Mouse (Mus musculus) G1E (cell line): ENCODE measurements around the gene Cavin2. TPM values are rescaled to one million over a fixed set of nuclear protein-coding genes. Genes with fewer than 3 reads are reported as not detected.

ENCODE experiments used
- ATAC-seq: 2 replicates; pipeline ENCODE4 v1.8.0; 2016; ENCODE audit warnings: mild to moderate bottlenecking; ENCODE audit not compliant: insufficient number of reproducible peaks, poor library complexity, low FRiP score, severe bottlenecking; ENCODE audit errors: extremely low read depth
- DNase-seq: peaks from one replicate; pipeline ENCODE4 v3.0.0; 2012; ENCODE audit warnings: low spot score
- H3K27me3 ChIP-seq: 2 replicates; pipeline ENCODE4 v1.6.1; 2012; ENCODE audit warnings: mild to moderate bottlenecking, low read length, inconsistent platforms; ENCODE audit not compliant: insufficient read depth
- H3K36me3 ChIP-seq: replicated peaks from 2 replicates; pipeline ENCODE3; 2012; ENCODE audit warnings: mild to moderate bottlenecking, inconsistent platforms
- H3K4me1 ChIP-seq: 2 replicates; pipeline ENCODE4 v1.6.1; 2012; ENCODE audit warnings: low read depth, low read length, inconsistent platforms, mixed read lengths; ENCODE audit not compliant: insufficient read depth
- H3K4me3 ChIP-seq: 2 replicates; pipeline ENCODE4 v1.5.1; 2012; ENCODE audit warnings: low read depth, mild to moderate bottlenecking, inconsistent platforms, low read length, moderate library complexity, mixed read lengths
- H3K9me3 ChIP-seq: replicated peaks from 2 replicates; pipeline ENCODE4 v1.6.1; 2012; ENCODE audit warnings: inconsistent platforms
- CTCF ChIP-seq: IDR thresholded peaks from 2 replicates; pipeline ENCODE4 v1.5.1; 2012; ENCODE audit warnings: low read depth, low read length, inconsistent platforms, mixed read lengths
- GATA1 ChIP-seq: IDR thresholded peaks from 2 replicates; pipeline ENCODE4 v1.6.1; 2012; ENCODE audit warnings: borderline replicate concordance, low read length, inconsistent platforms, mixed read lengths
- GATA2 ChIP-seq: IDR thresholded peaks from 2 replicates; pipeline ENCODE4 v1.6.1; 2012; ENCODE audit warnings: low read depth, low read length, inconsistent platforms, borderline replicate concordance
- POLR2AphosphoS5 ChIP-seq: IDR thresholded peaks from 2 replicates; pipeline ENCODE4 v1.6.1; 2012; ENCODE audit warnings: low read depth, low read length, inconsistent platforms; ENCODE audit not compliant: insufficient replicate concordance
- TAL1 ChIP-seq: conservative IDR thresholded peaks from 2 replicates; pipeline ENCODE4 v1.6.1; 2012; ENCODE audit warnings: low read depth, low read length, inconsistent platforms, mixed read lengths
- polyA plus RNA-seq: library from polyadenylated mRNA; stranded (reverse); fragments of >175 nt; gene quantifications from 2 replicates; pipeline ENCODE4 v1.2.3, GENCODE M21; 2012
- total RNA-seq, 2 experiments: library from RNA; stranded (forward) in 1 of 2; stranded (reverse) in 1 of 2; fragments of 200-1000 nt in 1 of 2; fragments of >200 nt in 1 of 2; fragmentation: Nextera tagmentation in 1 of 2; gene quantifications; 2 replicates each; pipeline ENCODE4 v1.2.3; 2014 to 2017

Gene Cavin2
- total and polyA plus RNA-seq, 3 experiments, result 0.16 TPM; not detected in 2

GRCm38 (mm10) chr1:51333557-51334285 lies 44.8 kb downstream of the Cavin2 start:
- DNase-seq (peak; percentile 22), ATAC-seq (no peak)
- no peaks in the 10 kb centered on the region; the same call in 1 of the 2 replicates for H3K4me1 ChIP-seq
- no peak for TF ChIP-seq GATA2
- peak; percentile 52 for TF ChIP-seq CTCF
- no peaks in the 10 kb centered on the region for H3K27me3 ChIP-seq
- H3K4me3 ChIP-seq, result no peak overlapping the region
- H3K9me3 ChIP-seq, result no peaks in the 10 kb centered on the region
- H3K36me3 ChIP-seq, result no peaks in the 10 kb centered on the region

- no peak for DNase-seq
- no peaks in the 10 kb centered on the region for H3K36me3 ChIP-seq
- no peaks in the 10 kb centered on the region for H3K27me3 ChIP-seq
- no peaks in the 10 kb centered on the region; the same call in 1 of the 2 replicates for H3K4me1 ChIP-seq
- ATAC-seq, result no peak
- H3K9me3 ChIP-seq, result no peaks in the 10 kb centered on the region
- no peak overlapping the region for H3K4me3 ChIP-seq
- TF ChIP-seq GATA1, result no peak
- no peak for TF ChIP-seq GATA2
- TF ChIP-seq POLR2AphosphoS5, result no peak
- no peak for TF ChIP-seq CTCF
- TF ChIP-seq TAL1, result no peak
Observed at GRCm38 (mm10) chr1:51334289-51334688, 45.4 kb downstream of the Cavin2 start.

GRCm38 (mm10) chr1:51335081-51335480 lies 46.2 kb downstream of the Cavin2 start:
- Histone ChIP-seq H3K4me3 (no peak overlapping the region), H3K36me3 (no peaks in the 10 kb centered on the region), H3K9me3 (no peaks in the 10 kb centered on the region), H3K4me1 (no peaks in the 10 kb centered on the region; the same call in 1 of the 2 replicates), H3K27me3 (no peaks in the 10 kb centered on the region)
- DNase-seq (no peak), ATAC-seq (no peak)
- no peak for TF ChIP-seq GATA1
- TF ChIP-seq GATA2, result no peak
- TF ChIP-seq POLR2AphosphoS5, result no peak
- no peak for TF ChIP-seq TAL1
- no peak for TF ChIP-seq CTCF

GRCm38 (mm10) chr1:51344160-51344559 lies 55.2 kb downstream of the Cavin2 start:
- no peak overlapping the region for H3K4me3 ChIP-seq
- no peaks in the 10 kb centered on the region for H3K27me3 ChIP-seq
- no peak for TF ChIP-seq GATA1
- no peak for TF ChIP-seq TAL1
- TF ChIP-seq POLR2AphosphoS5, result no peak
- no peak for TF ChIP-seq GATA2
- no peak for TF ChIP-seq CTCF
- no peaks in the 10 kb centered on the region for H3K4me1 ChIP-seq
- H3K9me3 ChIP-seq, result peaks cover 3% of the 10 kb centered on the region
- ATAC-seq, result no peak
- no peak for DNase-seq
- no peaks in the 10 kb centered on the region for H3K36me3 ChIP-seq

GRCm38 (mm10) chr1:51347596-51347995 lies 58.7 kb downstream of the Cavin2 start:
- H3K4me3 ChIP-seq, result no peak overlapping the region
- H3K9me3 ChIP-seq, result peaks cover 3% of the 10 kb centered on the region
- H3K27me3 ChIP-seq, result no peaks in the 10 kb centered on the region
- no peaks in the 10 kb centered on the region for H3K36me3 ChIP-seq
- no peaks in the 10 kb centered on the region for H3K4me1 ChIP-seq
- ATAC-seq (no peak), DNase-seq (no peak)
- no peak for TF ChIP-seq POLR2AphosphoS5
- TF ChIP-seq CTCF, result peak; percentile 35; the same call in 1 of the 2 replicates

GRCm38 (mm10) chr1:51348631-51349030 lies 59.7 kb downstream of the Cavin2 start:
- no peaks in the 10 kb centered on the region for H3K27me3 ChIP-seq
- peaks cover 3% of the 10 kb centered on the region for H3K9me3 ChIP-seq
- H3K4me3 ChIP-seq, result no peak overlapping the region
- no peaks in the 10 kb centered on the region for H3K4me1 ChIP-seq
- no peaks in the 10 kb centered on the region for H3K36me3 ChIP-seq
- no peak for DNase-seq
- TF ChIP-seq GATA1 (no peak), POLR2AphosphoS5 (no peak), TAL1 (no peak), CTCF (no peak), GATA2 (no peak)
- no peak for ATAC-seq
